Mouse (Mus musculus) embryonic fibroblast, embryonic 13.5 days (primary cell): ENCODE measurements around the gene Ppp1r1b.

Experiments
- CTCF ChIP-seq: IDR thresholded peaks from 2 replicates; pipeline ENCODE4 v1.5.1; 2011; ENCODE audit warnings: mild to moderate bottlenecking, control low read depth, low read length, moderate library complexity, borderline replicate concordance; ENCODE audit not compliant: insufficient read depth
- POLR2A ChIP-seq: IDR thresholded peaks from 2 replicates; pipeline ENCODE4 v1.6.1; 2011; ENCODE audit warnings: low read depth, mild to moderate bottlenecking, control low read depth, low read length, moderate library complexity

GRCm38 (mm10) chr11:98333981-98334741, 14.0 kb upstream of the Ppp1r1b start:
- no peak for TF ChIP-seq CTCF
- TF ChIP-seq POLR2A: no peak
